Mouse (Mus musculus) forebrain, embryonic 12.5 days (tissue): ENCODE results near the gene Ccna2. TPM values are rescaled to one million over a fixed set of nuclear protein-coding genes. Genes with fewer than 3 reads are reported as not detected.
A peak's percentile ranks its signal among the peaks of the same experiment; 100 is the strongest.
"Not testable (repeated sequence)": the region's sequence is repeated elsewhere in the genome, so short reads cannot be mapped to it uniquely, and the experiment has no call there.

Experiments
- ATAC-seq: fragments of 200-750 bp; cut with Nextera tagmentation; 2 replicates; pipeline ENCODE4 v1.8.0; 2017; ENCODE audit warnings: moderate TSS enrichment; ENCODE audit not compliant: low FRiP score
- H3K27ac ChIP-seq: fragments of 300-500 bp; sonication (generic); 2 replicates; pipeline ENCODE4 v1.5.1; 2016; ENCODE audit warnings: mild to moderate bottlenecking
- H3K27me3 ChIP-seq: fragments of 300-500 bp; sonication (generic); 2 replicates; pipeline ENCODE4 v1.6.1; 2016; ENCODE audit warnings: mild to moderate bottlenecking
- H3K36me3 ChIP-seq: fragments of 300-500 bp; sonication (generic); replicated peaks from 2 replicates; pipeline ENCODE4 v1.6.1; 2016; ENCODE audit warnings: mild to moderate bottlenecking
- H3K4me1 ChIP-seq: fragments of 300-500 bp; sonication (generic); 2 replicates; pipeline ENCODE4 v1.6.1; 2016
- H3K4me2 ChIP-seq: fragments of 300-500 bp; sonication (generic); 2 replicates; pipeline ENCODE4 v1.6.1; 2016; ENCODE audit warnings: mild to moderate bottlenecking, moderate library complexity
- H3K4me3 ChIP-seq: fragments of 300-500 bp; sonication (generic); replicated peaks from 2 replicates; pipeline ENCODE4 v1.5.1; 2016; ENCODE audit warnings: mild to moderate bottlenecking
- H3K9ac ChIP-seq: fragments of 300-500 bp; sonication (generic); 2 replicates; pipeline ENCODE4 v1.6.1; 2016; ENCODE audit warnings: mild to moderate bottlenecking
- H3K9me3 ChIP-seq: fragments of 300-500 bp; sonication (generic); 2 replicates; pipeline ENCODE4 v1.6.1; 2016
- WGBS: fragments of 180-500 bp; shearing (Covaris S2); methylation state at CpG from one replicate; pipeline ENCODE4 v1.1.7; 2016; 5-methylcytosine and 5-hydroxymethylcytosine counted together
- polyA plus RNA-seq: library from polyadenylated mRNA; unstranded; fragments of >200 nt; fragmentation: Nextera tagmentation; extraction: Ambion mirVana; gene quantifications from 2 replicates; pipeline ENCODE4 v1.2.1, GENCODE M21; 2016

Gene Ccna2
- polyA plus RNA-seq: 244 and 260 TPM in 2 replicates

DNA sequence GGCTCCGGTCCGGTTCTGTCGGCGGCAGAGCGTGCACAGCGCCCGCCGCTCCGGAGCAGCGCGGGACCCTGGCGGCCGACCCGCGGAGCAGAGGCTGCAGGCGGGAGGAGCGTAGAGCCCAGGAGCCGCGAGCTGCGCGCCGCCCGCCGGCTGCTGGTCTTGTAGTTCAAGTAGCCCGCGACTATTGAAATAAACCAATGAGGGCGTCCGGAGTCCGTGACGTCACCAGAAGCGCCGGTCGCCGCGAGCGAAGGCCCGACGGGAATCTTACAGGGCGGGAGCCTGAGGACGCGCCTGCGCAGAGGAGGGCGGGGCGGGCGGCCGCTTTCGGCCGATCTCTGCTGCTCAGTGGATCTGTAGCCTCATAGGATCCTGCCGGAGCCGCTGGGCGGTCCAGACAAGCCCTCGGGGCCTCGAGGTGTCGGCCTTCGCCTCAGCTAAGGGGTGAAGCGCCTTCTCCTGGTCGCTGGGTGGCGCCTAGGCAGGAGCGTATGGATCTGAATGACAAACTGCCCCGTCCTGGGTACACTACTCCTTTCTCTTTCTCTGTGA is at the start of gene Ccna2:
Gene Ccna2, minus strand, starts transcription at position 324 of the 552 bp plus-strand sequence.
- Histone ChIP-seq H3K36me3 (peaks cover 31% of the 10 kb centered on the region), H3K9ac (peak within 1 kb of the TSS; percentile 83), H3K9me3 (no peaks in the 10 kb centered on the region), H3K4me1 (peaks cover 23% of the 10 kb centered on the region), H3K4me2 (peak within 1 kb of the TSS; percentile 67), H3K27ac (peak within 1 kb of the TSS; percentile 89), H3K27me3 (no peaks in the 10 kb centered on the region), H3K4me3 (peak within 1 kb of the TSS; percentile 69)
- peak; percentile 100 for ATAC-seq
- under 1% methylated on average over 60 of the region's 60 CpGs for WGBS

DNA sequence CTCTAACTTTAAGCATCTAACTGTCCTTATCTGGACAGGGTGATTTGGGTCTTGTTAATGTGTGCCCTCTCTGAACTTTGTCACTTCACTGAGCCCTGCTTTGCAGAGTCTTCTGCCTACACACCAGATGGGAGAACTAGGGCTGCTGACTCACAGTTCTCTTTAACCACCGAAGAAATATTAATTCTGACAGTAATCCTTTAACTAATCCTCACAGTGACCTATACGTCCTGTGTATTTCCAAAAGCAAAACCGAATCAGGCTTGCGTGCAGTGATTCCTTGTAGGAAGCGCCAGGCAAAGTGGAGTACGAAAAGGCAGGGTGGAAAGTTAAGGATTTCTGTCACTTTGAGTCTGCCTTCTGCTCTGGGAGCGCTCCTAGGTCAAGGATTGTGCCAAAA is 46.2 kb upstream of the Ccna2 start:
- no peaks in the 10 kb centered on the region for H3K27me3 ChIP-seq
- no peak overlapping the region for H3K9ac ChIP-seq
- no peak overlapping the region for H3K27ac ChIP-seq
- H3K4me2 ChIP-seq: no peak overlapping the region
- no peaks in the 10 kb centered on the region for H3K9me3 ChIP-seq
- ATAC-seq: no peak
- WGBS: 73% methylated on average over 7 of the region's 7 CpGs
- H3K4me3 ChIP-seq: no peak overlapping the region
- peaks cover 4% of the 10 kb centered on the region for H3K4me1 ChIP-seq
- H3K36me3 ChIP-seq: no peaks in the 10 kb centered on the region

DNA sequence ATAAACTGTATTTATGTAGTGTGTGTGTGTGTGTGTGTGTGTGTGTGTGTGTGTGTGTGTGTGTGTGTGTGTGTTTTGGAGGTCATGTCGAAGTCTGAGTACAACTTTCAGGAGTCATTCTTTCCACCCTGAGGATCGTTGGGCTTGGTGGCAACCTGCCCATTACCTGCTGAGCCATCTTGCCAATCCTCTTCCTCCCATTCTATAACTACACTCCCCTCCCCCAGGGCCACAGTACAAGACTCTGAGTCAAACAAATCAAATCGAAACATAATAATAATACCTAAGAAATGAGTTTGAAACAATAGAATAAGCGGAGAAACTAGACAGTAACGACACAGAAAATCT is 41.9 kb upstream of the Ccna2 start:
- Histone ChIP-seq H3K9me3 (no peaks in the 10 kb centered on the region), H3K27ac (no peak overlapping the region), H3K27me3 (no peaks in the 10 kb centered on the region), H3K4me3 (peak overlapping the region; percentile 67; the same call in 1 of the 2 replicates), H3K4me2 (no peak overlapping the region), H3K36me3 (no peaks in the 10 kb centered on the region), H3K4me1 (peaks cover 10% of the 10 kb centered on the region), H3K9ac (no peak overlapping the region)
- ATAC-seq: no peak
- WGBS: 65% methylated on average over 5 of the region's 5 CpGs

DNA sequence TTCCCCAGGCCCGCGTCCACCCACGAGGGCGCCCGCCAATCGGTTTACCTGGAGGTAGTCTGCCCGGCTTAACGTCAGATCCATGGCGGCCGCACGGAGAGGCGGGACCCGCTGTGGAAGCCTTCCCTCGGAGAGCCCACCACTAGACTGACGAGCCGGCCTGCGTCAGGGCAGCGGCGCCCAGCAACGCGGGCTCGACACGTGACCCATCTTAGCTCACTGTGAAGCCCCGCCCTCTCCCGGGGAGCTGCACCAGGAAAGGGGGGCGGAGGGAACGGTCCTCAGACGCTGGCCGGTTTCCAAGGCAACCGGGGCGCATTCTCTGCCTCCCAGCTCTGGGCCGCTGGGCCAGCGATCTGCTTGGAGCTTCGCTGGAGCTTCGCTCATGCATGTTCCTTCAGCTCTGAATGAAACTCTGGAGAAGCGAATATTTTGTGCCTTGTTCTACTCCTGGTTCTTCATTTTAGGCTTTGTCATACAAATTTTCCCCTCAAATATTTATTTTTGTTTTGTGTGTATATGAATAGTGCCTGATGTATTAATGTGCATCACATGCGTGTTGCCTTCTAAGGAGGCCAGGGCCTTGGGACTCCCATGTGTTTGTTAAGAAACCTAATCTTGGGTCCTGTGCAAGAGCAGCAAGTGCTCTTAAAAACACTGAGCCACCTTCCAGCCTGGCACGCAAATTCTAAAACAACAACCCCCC is 41.4 kb upstream of the Ccna2 start, which contains the start of gene Bbs7:
Gene Bbs7, minus strand, starts transcription at position 276 of the 706 bp plus-strand sequence.
- Histone ChIP-seq H3K4me1 (peaks cover 10% of the 10 kb centered on the region), H3K9me3 (no peaks in the 10 kb centered on the region), H3K4me3 (peak within 1 kb of the TSS; percentile 67), H3K27me3 (no peaks in the 10 kb centered on the region), H3K4me2 (peak within 1 kb of the TSS; percentile 64), H3K36me3 (no peaks in the 10 kb centered on the region), H3K27ac (peak within 1 kb of the TSS; percentile 36), H3K9ac (peak within 1 kb of the TSS; percentile 70)
- 3% methylated on average over 38 of the region's 38 CpGs for WGBS
- ATAC-seq: peak; percentile 100

DNA sequence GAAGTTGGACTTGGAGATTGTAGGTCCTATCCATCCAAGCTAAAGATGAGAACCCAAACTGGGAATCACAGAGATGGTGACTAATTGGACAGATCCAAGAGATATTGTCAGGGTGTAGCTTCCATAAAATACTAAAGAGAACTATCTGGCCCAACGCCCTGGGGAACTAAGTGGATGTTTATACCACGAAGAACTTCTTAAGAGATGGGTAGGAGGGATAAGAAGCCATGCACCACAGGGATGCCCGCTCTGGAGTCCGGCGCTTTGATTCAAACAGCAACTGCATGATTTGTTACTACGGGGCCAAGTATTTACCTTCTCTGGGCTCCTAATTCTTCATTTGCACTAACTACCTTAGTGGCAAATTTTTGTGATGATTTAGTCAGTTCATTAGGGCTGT is 40.7 kb upstream of the Ccna2 start:
- no peaks in the 10 kb centered on the region for H3K9me3 ChIP-seq
- H3K4me2 ChIP-seq: peak overlapping the region; percentile 64
- no peaks in the 10 kb centered on the region for H3K27me3 ChIP-seq
- peak overlapping the region; percentile 67 for H3K4me3 ChIP-seq
- WGBS: 1% methylated on average over 6 of the region's 6 CpGs
- H3K36me3 ChIP-seq: no peaks in the 10 kb centered on the region
- H3K27ac ChIP-seq: peak overlapping the region; percentile 36
- H3K4me1 ChIP-seq: peaks cover 10% of the 10 kb centered on the region
- H3K9ac ChIP-seq: peak overlapping the region; percentile 70
- ATAC-seq: peak; percentile 40

DNA sequence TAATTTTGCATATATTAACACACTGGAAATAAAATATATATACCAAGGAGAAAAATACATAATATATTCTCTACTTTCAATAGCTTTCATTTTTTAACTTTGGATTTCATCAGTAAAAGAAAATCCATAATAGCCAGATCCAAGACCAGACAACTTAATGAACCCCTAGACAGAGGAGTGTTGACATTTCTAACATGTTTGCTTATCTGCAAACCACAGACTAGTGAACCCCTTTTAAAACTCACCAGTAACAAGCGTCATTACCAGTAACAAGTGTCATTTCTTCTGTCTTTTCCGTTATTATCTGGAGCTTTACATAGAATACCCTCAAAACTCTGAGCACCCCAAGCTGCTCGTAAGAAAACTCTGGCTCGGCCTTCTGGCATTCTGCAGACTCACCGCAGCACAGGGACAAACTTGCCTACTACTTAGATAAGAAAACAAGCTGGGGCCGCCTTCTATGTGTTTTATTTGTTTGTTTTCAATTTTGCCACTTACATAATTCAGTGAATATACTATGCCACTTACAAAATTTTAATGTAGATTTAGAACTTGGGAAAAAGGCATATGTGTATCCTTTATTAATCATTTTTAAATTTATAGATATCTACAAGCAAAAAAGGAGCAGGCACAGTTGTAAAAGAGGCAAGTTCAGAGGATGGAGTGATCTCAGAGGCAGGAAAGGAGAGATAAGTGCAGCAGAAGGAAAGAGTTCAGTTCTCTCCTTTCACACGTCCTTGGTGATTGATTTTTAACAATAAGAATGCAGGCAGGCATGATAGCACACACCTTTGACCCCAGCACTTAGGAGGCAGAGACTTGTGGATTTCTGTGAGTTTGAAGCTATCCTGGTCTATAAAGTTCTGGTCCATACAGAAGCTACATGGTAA is 34.2 kb upstream of the Ccna2 start:
- ATAC-seq: no peak
- Histone ChIP-seq H3K4me2 (no peak overlapping the region), H3K9ac (no peak overlapping the region), H3K36me3 (0 out of 2 replicates have a peak, but pooled peaks cover 6% of the 10 kb centered on the region), H3K4me3 (no peak overlapping the region), H3K9me3 (no peaks in the 10 kb centered on the region), H3K4me1 (no peaks in the 10 kb centered on the region), H3K27ac (no peak overlapping the region), H3K27me3 (no peaks in the 10 kb centered on the region)
- 87% methylated on average over 7 of the region's 7 CpGs for WGBS

DNA sequence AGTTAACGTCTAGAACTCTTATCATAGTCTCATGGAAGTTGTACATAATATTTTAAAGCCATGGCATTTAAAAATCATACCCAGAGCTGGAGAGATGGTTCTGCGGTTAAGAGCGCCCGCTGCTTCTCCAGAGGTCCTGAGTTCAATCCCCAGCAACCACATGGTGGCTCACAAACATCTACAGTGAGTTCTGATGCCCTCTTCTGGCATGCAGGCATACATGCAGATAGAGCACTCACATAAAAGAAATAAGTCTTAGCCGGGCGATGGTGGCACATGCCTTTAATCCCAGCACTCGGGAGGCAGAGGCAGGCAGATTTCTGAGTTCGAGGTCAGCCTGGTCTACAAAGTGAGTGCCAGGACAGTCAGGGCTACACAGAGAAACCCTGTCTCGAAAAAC is 27.8 kb upstream of the Ccna2 start:
- not testable (repeated sequence) for H3K4me1 ChIP-seq, ATAC-seq, H3K4me3 ChIP-seq, H3K9me3 ChIP-seq, H3K27me3 ChIP-seq, H3K36me3 ChIP-seq, H3K9ac ChIP-seq, H3K4me2 ChIP-seq, H3K27ac ChIP-seq
- WGBS: 89% methylated on average over 8 of the region's 9 CpGs

DNA sequence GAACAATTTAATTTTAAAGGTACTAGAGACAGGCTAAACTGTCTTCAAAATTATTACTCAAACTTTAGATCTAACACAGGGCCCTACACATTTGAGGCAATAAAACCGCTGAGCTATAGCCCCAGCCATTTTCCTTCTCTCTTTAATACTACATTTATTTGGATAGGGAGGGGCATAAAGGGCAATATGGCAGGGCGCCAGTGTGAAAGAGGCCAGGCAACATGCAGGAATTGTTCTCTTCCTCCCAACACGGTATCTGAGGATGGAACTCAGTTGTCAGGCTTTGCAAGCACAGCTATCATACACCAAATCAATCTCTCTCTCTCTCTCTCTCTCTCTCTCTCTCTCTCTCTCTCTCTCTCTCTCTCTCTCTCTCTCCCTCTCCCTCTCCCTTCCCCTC is 26.9 kb upstream of the Ccna2 start:
- Histone ChIP-seq H3K4me1 (no peaks in the 10 kb centered on the region), H3K4me2 (no peak overlapping the region), H3K9me3 (no peaks in the 10 kb centered on the region), H3K4me3 (no peak overlapping the region), H3K27ac (no peak overlapping the region), H3K9ac (no peak overlapping the region), H3K27me3 (no peaks in the 10 kb centered on the region), H3K36me3 (0 out of 2 replicates have a peak, but pooled peaks cover 6% of the 10 kb centered on the region)
- ATAC-seq: no peak
- WGBS: 87% methylated on average over 3 of the region's 3 CpGs

DNA sequence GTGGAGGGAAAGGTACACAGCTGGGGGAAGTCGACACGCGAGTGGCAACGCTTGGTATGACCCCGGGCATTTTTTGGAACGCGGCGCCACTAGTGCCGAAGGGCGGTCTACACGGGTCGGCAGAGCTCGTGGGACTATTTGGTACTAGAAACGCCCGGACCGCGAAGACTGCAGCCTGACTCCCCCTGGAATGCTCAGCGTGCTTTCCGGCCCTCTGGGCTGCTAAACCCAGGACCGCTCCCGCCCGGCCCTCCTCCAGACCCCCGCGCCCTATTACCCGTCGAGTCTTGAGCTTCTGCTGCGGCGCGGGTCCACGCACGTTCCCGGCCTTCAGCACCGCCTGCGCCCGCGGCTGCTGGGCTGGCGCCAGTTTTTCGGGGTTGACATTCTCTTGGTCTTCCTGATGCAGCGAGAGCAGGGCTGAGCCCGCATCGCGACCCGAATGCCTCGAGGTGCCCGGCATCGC is 556 bp downstream of the Ccna2 start:
- Histone ChIP-seq H3K36me3 (peaks cover 36% of the 10 kb centered on the region), H3K4me2 (peak overlapping the region; percentile 67), H3K9ac (peak overlapping the region; percentile 83), H3K27ac (peak overlapping the region; percentile 89), H3K9me3 (no peaks in the 10 kb centered on the region), H3K27me3 (no peaks in the 10 kb centered on the region), H3K4me1 (peaks cover 23% of the 10 kb centered on the region), H3K4me3 (peak overlapping the region; percentile 69)
- WGBS: under 1% methylated on average over 46 of the region's 46 CpGs
- ATAC-seq: peak; percentile 27

DNA sequence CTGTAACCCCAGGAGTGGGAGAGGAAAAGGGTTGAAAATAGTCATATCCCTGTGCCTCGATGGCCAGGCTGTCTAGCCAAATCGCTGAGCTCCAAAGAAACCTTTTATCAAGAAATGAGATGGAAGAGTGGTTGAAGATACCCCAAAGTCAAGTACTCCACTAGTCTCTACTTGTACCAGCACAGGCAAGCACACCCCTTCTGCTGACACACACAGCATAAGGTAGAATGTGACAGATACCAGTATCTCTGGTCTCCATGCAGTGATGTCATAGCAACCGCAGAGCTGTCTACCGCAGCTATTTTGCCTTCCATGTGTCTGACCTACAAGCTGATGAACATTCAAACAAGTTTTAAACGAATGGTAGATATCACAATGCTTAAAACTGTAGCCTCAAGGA is 2.1 kb downstream of the Ccna2 start:
- 90% methylated on average over 5 of the region's 5 CpGs for WGBS
- H3K4me1 ChIP-seq: peaks cover 23% of the 10 kb centered on the region
- H3K9me3 ChIP-seq: no peaks in the 10 kb centered on the region
- H3K27ac ChIP-seq: no peak overlapping the region
- H3K27me3 ChIP-seq: no peaks in the 10 kb centered on the region
- peak overlapping the region; percentile 67 for H3K4me2 ChIP-seq
- peaks cover 49% of the 10 kb centered on the region for H3K36me3 ChIP-seq
- H3K4me3 ChIP-seq: peak overlapping the region; percentile 69
- peak overlapping the region; percentile 83; the same call in 1 of the 2 replicates for H3K9ac ChIP-seq
- ATAC-seq: no peak

DNA sequence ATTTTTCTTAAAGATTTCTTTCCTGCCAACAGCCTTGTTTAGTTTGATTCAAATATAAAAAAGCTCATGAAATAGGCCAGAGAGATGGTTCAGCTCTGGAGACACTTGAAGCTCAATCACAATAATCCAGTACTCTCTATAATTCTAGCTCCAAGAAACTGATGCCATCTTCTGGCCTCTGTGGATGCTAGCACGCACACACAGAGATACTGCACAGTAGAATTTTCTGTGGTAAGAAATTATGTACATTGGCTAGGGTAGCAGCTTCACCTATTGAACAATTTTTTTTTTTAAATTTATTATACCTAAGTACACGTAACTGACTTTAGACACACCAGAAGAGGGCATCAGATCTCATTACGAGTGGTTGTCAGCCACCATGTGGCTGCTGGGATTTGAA is 8.3 kb downstream of the Ccna2 start:
- no peaks in the 10 kb centered on the region for H3K9me3 ChIP-seq
- H3K4me2 ChIP-seq: no peak overlapping the region
- ATAC-seq: no peak
- H3K4me3 ChIP-seq: no peak overlapping the region
- no peak overlapping the region for H3K9ac ChIP-seq
- H3K27me3 ChIP-seq: no peaks in the 10 kb centered on the region
- H3K4me1 ChIP-seq: no peaks in the 10 kb centered on the region
- peaks cover 88% of the 10 kb centered on the region for H3K36me3 ChIP-seq
- no peak overlapping the region for H3K27ac ChIP-seq
- 93% methylated on average over 3 of the region's 3 CpGs for WGBS

DNA sequence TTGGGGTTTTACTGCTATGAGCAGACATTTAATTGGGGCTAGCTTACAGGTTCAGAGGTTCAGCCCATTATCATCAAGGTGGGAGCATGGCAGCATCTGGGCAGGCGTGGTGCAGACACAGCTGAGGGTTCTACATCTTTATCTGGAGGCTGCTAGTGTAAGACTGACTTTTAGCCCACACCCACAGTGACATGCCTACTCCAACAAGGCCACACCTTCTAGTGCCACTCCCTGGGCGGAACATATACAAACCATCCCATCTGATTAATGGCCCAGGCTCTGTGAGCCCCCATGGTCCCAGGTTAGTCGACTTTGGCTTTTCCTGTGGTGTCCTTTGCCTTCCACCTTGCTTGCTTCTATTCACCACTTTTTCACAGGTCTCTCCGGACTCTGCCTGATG is 12.3 kb downstream of the Ccna2 start:
- no peak overlapping the region for H3K9ac ChIP-seq
- 85% methylated on average over 4 of the region's 4 CpGs for WGBS
- no peak overlapping the region for H3K4me2 ChIP-seq
- H3K4me1 ChIP-seq: no peaks in the 10 kb centered on the region
- H3K9me3 ChIP-seq: no peaks in the 10 kb centered on the region
- no peak overlapping the region for H3K27ac ChIP-seq
- peaks cover 88% of the 10 kb centered on the region for H3K36me3 ChIP-seq
- H3K4me3 ChIP-seq: no peak overlapping the region
- ATAC-seq: no peak
- no peaks in the 10 kb centered on the region for H3K27me3 ChIP-seq
